Mouse (Mus musculus) neural tube, embryonic 14.5 days (tissue): ENCODE data around the gene Dok7. TPM values are rescaled to one million over a fixed set of nuclear protein-coding genes. Genes with fewer than 3 reads are reported as not detected.

Experiments
- ATAC-seq: fragments of 200-750 bp; cut with Nextera tagmentation; 2 replicates; pipeline ENCODE4 v1.8.0; 2017; ENCODE audit warnings: low read depth, mild to moderate bottlenecking, moderate TSS enrichment, moderate library complexity
- H3K27ac ChIP-seq: fragments of 300-500 bp; sonication (generic); 2 replicates; pipeline ENCODE4 v1.5.1; 2014; ENCODE audit warnings: low read depth, mild to moderate bottlenecking, control low read depth, low read length, moderate library complexity, mixed read lengths
- H3K27me3 ChIP-seq: fragments of 300-500 bp; sonication (generic); 2 replicates; pipeline ENCODE4 v1.6.1; 2014; ENCODE audit warnings: low read length; ENCODE audit not compliant: control insufficient read depth, insufficient read depth
- H3K36me3 ChIP-seq: fragments of 300-500 bp; sonication (generic); 2 replicates; pipeline ENCODE4 v1.6.1; 2014; ENCODE audit warnings: low read length, mixed read lengths; ENCODE audit not compliant: control insufficient read depth, insufficient read depth
- H3K4me1 ChIP-seq: fragments of 300-500 bp; sonication (generic); 2 replicates; pipeline ENCODE4 v1.6.1; 2014; ENCODE audit warnings: low read length; ENCODE audit not compliant: control insufficient read depth, insufficient read depth
- H3K4me2 ChIP-seq: fragments of 300-500 bp; sonication (generic); 2 replicates; pipeline ENCODE4 v1.6.1; 2014; ENCODE audit warnings: mild to moderate bottlenecking, low read depth, low read length, control low read depth
- H3K4me3 ChIP-seq: fragments of 300-500 bp; sonication (generic); 2 replicates; pipeline ENCODE4 v1.5.1; 2014; ENCODE audit warnings: low read depth, low read length, control low read depth, mixed read lengths
- H3K9ac ChIP-seq: fragments of 300-500 bp; sonication (generic); replicated peaks from 2 replicates; pipeline ENCODE4 v1.6.1; 2014; ENCODE audit warnings: low read depth, mild to moderate bottlenecking, control low read depth, low read length, mixed read lengths
- H3K9me3 ChIP-seq: fragments of 300-500 bp; sonication (generic); 2 replicates; pipeline ENCODE4 v1.6.1; 2016; ENCODE audit warnings: low read length; ENCODE audit not compliant: control insufficient read depth
- WGBS: fragments of 180-500 bp; shearing (Covaris S2); extraction: QIAGEN DNeasy Blood & Tissue Kit; methylation state at CpG from one replicate; pipeline ENCODE4 v1.1.7; 2014; 5-methylcytosine and 5-hydroxymethylcytosine counted together
- polyA plus RNA-seq: library from polyadenylated mRNA; unstranded; fragments of >200 nt; fragmentation: Nextera tagmentation; extraction: Ambion mirVana; gene quantifications from 2 replicates; pipeline ENCODE4 v1.2.1, GENCODE M21; 2014

Gene Dok7
- polyA plus RNA-seq, 1 experiment from 2014 or later: 5.7 TPM

DNA sequence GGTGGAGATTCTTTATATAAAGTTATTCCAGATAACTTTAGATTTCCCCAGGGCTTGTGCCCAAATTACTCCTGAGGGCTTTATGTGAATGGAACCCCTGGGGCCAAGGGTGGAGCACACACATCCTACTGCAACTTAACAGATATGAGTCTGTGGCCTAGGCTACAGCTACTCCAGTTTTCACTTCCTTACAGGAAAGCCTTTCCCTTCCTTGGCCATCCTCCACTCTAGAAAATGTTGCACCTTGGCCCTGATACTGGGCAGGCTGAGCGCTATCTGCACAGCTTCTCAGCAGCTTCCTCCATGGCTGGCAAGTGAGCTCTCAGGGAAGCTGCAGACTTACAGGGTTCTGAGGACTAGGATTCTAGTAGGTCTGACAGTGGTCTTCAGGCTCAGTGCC, 27.3 kb upstream of the Dok7 start:
- H3K27me3 ChIP-seq: no peaks in the 10 kb centered on the region
- H3K4me1 ChIP-seq: no peaks in the 10 kb centered on the region
- no peaks in the 10 kb centered on the region for H3K9me3 ChIP-seq
- H3K4me2 ChIP-seq: no peak overlapping the region
- no peak overlapping the region for H3K27ac ChIP-seq
- no peak overlapping the region for H3K9ac ChIP-seq
- 95% methylated on average over 1 of the region's 1 CpGs for WGBS
- peaks cover 43% of the 10 kb centered on the region for H3K36me3 ChIP-seq
- ATAC-seq: no peak
- no peak overlapping the region for H3K4me3 ChIP-seq

DNA sequence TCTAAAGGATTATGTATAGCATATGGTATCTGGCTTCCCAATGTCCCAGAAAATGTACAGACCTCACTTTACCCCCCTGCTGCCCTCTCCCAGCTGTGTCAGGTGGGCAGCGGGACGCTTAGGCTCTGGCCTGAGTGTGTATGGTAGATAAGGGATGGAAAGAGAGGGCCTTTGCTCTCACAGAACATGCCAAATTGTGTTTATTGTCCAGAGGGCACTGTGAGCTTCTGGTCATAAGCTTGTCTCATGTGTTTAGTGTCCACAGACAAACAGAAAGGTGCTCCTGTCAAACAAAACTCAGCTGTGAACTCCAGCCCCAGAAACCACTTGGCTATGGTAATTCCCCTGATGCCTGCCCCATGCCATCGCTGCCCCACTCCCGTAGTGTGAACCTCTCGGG, 26.8 kb upstream of the Dok7 start:
- 84% methylated on average over 5 of the region's 5 CpGs for whole genome bisulfite sequencing

GRCm38 (mm10) chr5:35033068-35033467, 23.5 kb upstream of the Dok7 start:
- H3K4me2 ChIP-seq: no peak overlapping the region
- H3K9me3 ChIP-seq: no peaks in the 10 kb centered on the region
- H3K27ac ChIP-seq: no peak overlapping the region
- H3K27me3 ChIP-seq: no peaks in the 10 kb centered on the region
- ATAC-seq: no peak; the same call in 1 of the 2 replicates
- H3K4me3 ChIP-seq: no peak overlapping the region
- H3K36me3 ChIP-seq: peaks cover 31% of the 10 kb centered on the region
- 52% methylated on average over 5 of the region's 5 CpGs for WGBS
- no peaks in the 10 kb centered on the region for H3K4me1 ChIP-seq
- H3K9ac ChIP-seq: no peak overlapping the region

More for the DNA sequence above, 26.8 kb upstream of the Dok7 start:
- Histone ChIP-seq H3K9ac (no peak overlapping the region), H3K27me3 (no peaks in the 10 kb centered on the region), H3K27ac (no peak overlapping the region), H3K4me3 (no peak overlapping the region), H3K4me1 (no peaks in the 10 kb centered on the region), H3K9me3 (no peaks in the 10 kb centered on the region), H3K4me2 (no peak overlapping the region), H3K36me3 (peaks cover 45% of the 10 kb centered on the region)
- no peak for ATAC-seq

DNA sequence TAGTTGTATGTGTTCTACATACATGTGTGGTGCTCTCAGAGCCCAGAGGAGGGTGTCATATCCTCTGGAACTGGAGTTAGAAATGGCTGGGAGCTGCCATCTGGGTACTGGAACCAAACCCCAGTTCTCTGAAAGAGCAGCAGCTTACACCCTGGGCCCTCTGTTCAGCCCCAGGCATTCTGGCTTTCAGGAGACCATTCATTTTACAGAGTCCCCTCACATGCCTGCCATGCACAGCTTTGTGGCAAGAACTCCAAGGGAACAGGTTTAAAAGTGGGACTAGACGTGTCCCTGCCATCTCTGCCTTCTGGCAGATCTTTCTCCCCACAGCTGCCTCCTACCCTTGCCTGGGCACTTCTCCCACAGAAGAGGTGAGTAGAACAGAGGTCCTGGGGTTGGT, 22.9 kb upstream of the Dok7 start:
- ATAC-seq: no peak
- Histone ChIP-seq H3K9ac (no peak overlapping the region), H3K4me1 (no peaks in the 10 kb centered on the region), H3K9me3 (no peaks in the 10 kb centered on the region), H3K4me3 (no peak overlapping the region), H3K27me3 (no peaks in the 10 kb centered on the region), H3K27ac (no peak overlapping the region), H3K36me3 (peaks cover 28% of the 10 kb centered on the region), H3K4me2 (no peak overlapping the region)
- WGBS: 75% methylated on average over 1 of the region's 1 CpGs

DNA sequence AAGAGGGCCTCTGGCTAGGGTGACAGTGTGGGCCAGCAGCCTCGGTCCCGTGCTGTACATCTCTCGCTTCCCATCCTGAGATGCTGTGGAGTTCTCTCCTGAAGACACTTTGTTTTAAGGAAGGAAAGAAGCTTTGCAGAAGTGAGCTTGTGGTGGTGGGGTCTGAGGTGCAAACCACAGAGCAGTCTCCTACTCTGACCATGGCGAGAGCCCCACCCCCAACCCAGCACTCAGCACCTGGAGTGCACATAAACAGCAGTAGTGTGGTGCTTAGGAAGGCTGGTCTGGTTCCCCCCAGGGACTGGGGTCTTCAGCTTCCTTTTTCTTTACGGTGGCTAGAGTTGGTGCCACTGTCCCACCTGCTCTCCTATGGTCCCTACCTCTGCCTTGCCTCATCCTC, 21.4 kb upstream of the Dok7 start:
- Histone ChIP-seq H3K27me3 (no peaks in the 10 kb centered on the region), H3K4me1 (no peaks in the 10 kb centered on the region), H3K4me2 (no peak overlapping the region), H3K27ac (no peak overlapping the region), H3K9me3 (no peaks in the 10 kb centered on the region), H3K9ac (no peak overlapping the region), H3K36me3 (peaks cover 16% of the 10 kb centered on the region), H3K4me3 (no peak overlapping the region)
- no peak for ATAC-seq
- 85% methylated on average over 5 of the region's 5 CpGs for WGBS

GRCm38 (mm10) chr5:35035795-35036194, 20.8 kb upstream of the Dok7 start:
- Histone ChIP-seq H3K9me3 (no peaks in the 10 kb centered on the region), H3K4me1 (no peaks in the 10 kb centered on the region), H3K4me2 (no peak overlapping the region), H3K27me3 (no peaks in the 10 kb centered on the region), H3K4me3 (no peak overlapping the region), H3K27ac (no peak overlapping the region), H3K9ac (no peak overlapping the region), H3K36me3 (peaks cover 12% of the 10 kb centered on the region)
- 79% methylated on average over 4 of the region's 4 CpGs for WGBS
- ATAC-seq: no peak

DNA sequence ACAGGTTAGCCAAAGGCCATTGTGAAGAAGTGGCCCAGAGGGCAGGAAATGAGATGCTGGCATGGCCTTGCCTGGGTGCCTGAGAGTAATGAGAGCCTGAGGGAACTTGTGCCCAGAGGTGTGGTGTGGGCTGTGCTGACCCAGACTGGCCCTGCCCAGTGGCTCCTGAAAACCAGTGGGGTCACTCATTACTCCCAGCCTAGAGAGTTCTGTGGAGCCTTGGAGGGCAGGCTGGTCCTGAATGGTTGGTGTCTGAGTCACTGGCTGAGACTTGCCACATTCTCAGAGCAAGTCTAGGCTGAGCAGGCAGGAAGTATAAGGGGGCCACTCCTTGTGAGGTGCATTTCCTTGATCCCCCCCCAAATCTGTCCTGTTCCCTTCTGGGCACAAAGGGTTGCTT, 19.1 kb upstream of the Dok7 start:
- H3K9me3 ChIP-seq: no peaks in the 10 kb centered on the region
- no peak overlapping the region for H3K9ac ChIP-seq
- H3K4me3 ChIP-seq: no peak overlapping the region
- H3K4me2 ChIP-seq: no peak overlapping the region
- H3K36me3 ChIP-seq: peaks cover 7% of the 10 kb centered on the region
- H3K27me3 ChIP-seq: no peaks in the 10 kb centered on the region
- ATAC-seq: no peak
- no peaks in the 10 kb centered on the region for H3K4me1 ChIP-seq
- H3K27ac ChIP-seq: no peak overlapping the region

GRCm38 (mm10) chr5:35041268-35041829, 15.2 kb upstream of the Dok7 start, which contains the start of gene Hgfac:
Gene Hgfac, plus strand, starts transcription at chr5:35041509.
- 68% methylated on average over 6 of the region's 6 CpGs for WGBS
- no peak within 1 kb of the TSS for H3K9ac ChIP-seq
- H3K27me3 ChIP-seq: no peaks in the 10 kb centered on the region
- no peak within 1 kb of the TSS for H3K4me3 ChIP-seq
- no peaks in the 10 kb centered on the region for H3K4me1 ChIP-seq
- ATAC-seq: no peak
- no peak within 1 kb of the TSS for H3K27ac ChIP-seq
- H3K9me3 ChIP-seq: no peaks in the 10 kb centered on the region
- H3K36me3 ChIP-seq: no peaks in the 10 kb centered on the region
- no peak within 1 kb of the TSS for H3K4me2 ChIP-seq

GRCm38 (mm10) chr5:35042431-35043109, 14.0 kb upstream of the Dok7 start:
- H3K9me3 ChIP-seq: no peaks in the 10 kb centered on the region
- ATAC-seq: peak; percentile 22; the same call in 1 of the 2 replicates
- no peak overlapping the region for H3K9ac ChIP-seq
- H3K27me3 ChIP-seq: no peaks in the 10 kb centered on the region
- H3K27ac ChIP-seq: no peak overlapping the region
- no peak overlapping the region for H3K4me2 ChIP-seq
- H3K4me3 ChIP-seq: no peak overlapping the region
- H3K36me3 ChIP-seq: no peaks in the 10 kb centered on the region
- H3K4me1 ChIP-seq: no peaks in the 10 kb centered on the region
- 77% methylated on average over 10 of the region's 10 CpGs for WGBS
